Mouse (Mus musculus) midbrain, embryonic 10.5 days (tissue): Measurements from ENCODE around the gene Prr14l. TPM values are rescaled to one million over a fixed set of nuclear protein-coding genes. Genes with fewer than 3 reads are reported as not detected.
A peak's percentile ranks its signal among the peaks of the same experiment; 100 is the strongest.
"Not testable (repeated sequence)": the region's sequence is repeated elsewhere in the genome, so short reads cannot be mapped to it uniquely, and the experiment has no call there.

ENCODE experiments used
- DNase-seq: peaks from one replicate; pipeline ENCODE4 v3.0.0-alpha.2; 2017; ENCODE audit warnings: low spot score
- H3K27ac ChIP-seq: fragments of 300-500 bp; sonication (generic); replicated peaks from 2 replicates; pipeline ENCODE4 v1.5.1; 2016; ENCODE audit warnings: mild to moderate bottlenecking
- H3K27me3 ChIP-seq: fragments of 300-500 bp; sonication (generic); 2 replicates; pipeline ENCODE4 v1.6.1; 2016; ENCODE audit warnings: low read depth, mild to moderate bottlenecking; ENCODE audit not compliant: poor library complexity, severe bottlenecking
- H3K36me3 ChIP-seq: fragments of 300-500 bp; sonication (generic); 2 replicates; pipeline ENCODE4 v1.6.1; 2016; ENCODE audit warnings: mild to moderate bottlenecking, moderate library complexity
- H3K4me1 ChIP-seq: fragments of 300-500 bp; sonication (generic); 2 replicates; pipeline ENCODE4 v1.6.1; 2016
- H3K4me3 ChIP-seq: fragments of 300-500 bp; sonication (generic); 2 replicates; pipeline ENCODE4 v1.5.1; 2016; ENCODE audit warnings: mild to moderate bottlenecking, moderate library complexity
- H3K9me3 ChIP-seq: fragments of 300-500 bp; sonication (generic); replicated peaks from 2 replicates; pipeline ENCODE4 v1.6.1; 2016; ENCODE audit warnings: mild to moderate bottlenecking
- WGBS: fragments of 180-500 bp; shearing (Covaris S2); methylation state at CpG from one replicate; pipeline ENCODE4 v1.1.7; 2016; 5-methylcytosine and 5-hydroxymethylcytosine counted together
- polyA plus RNA-seq: library from polyadenylated mRNA; unstranded; fragments of >200 nt; fragmentation: Nextera tagmentation; extraction: Ambion mirVana; gene quantifications from 2 replicates; pipeline ENCODE4 v1.2.1, GENCODE M21; 2016

The Prr14l gene
- polyA plus RNA-seq, 1 experiment from 2014 or later, result 14.6 TPM

GRCm38 (mm10) chr5:32772361-32772760, 81.7 kb downstream of the Prr14l start:
- H3K4me1 ChIP-seq, result no peaks in the 10 kb centered on the region
- no peaks in the 10 kb centered on the region for H3K27me3 ChIP-seq
- H3K36me3 ChIP-seq, result peaks cover 33% of the 10 kb centered on the region
- H3K9me3 ChIP-seq, result no peaks in the 10 kb centered on the region
- whole genome bisulfite sequencing, result 88% methylated on average over 2 of the region's 2 CpGs
- no peak overlapping the region for H3K4me3 ChIP-seq
- no peak for DNase-seq
- no peak overlapping the region for H3K27ac ChIP-seq

- 91% methylated on average over 4 of the region's 4 CpGs for WGBS
- H3K9me3 ChIP-seq, result no peaks in the 10 kb centered on the region
- no peak for DNase-seq
- H3K4me1 ChIP-seq, result no peaks in the 10 kb centered on the region
- H3K27ac ChIP-seq, result no peak overlapping the region
- peaks cover 36% of the 10 kb centered on the region for H3K36me3 ChIP-seq
- no peak overlapping the region for H3K4me3 ChIP-seq
- no peaks in the 10 kb centered on the region for H3K27me3 ChIP-seq
Measured at GRCm38 (mm10) chr5:32767636-32768373, 86.3 kb downstream of the Prr14l start.

GRCm38 (mm10) chr5:32767004-32767403, 87.1 kb downstream of the Prr14l start:
- 96% methylated on average over 3 of the region's 3 CpGs for WGBS
- Histone ChIP-seq H3K4me1 (no peaks in the 10 kb centered on the region), H3K9me3 (no peaks in the 10 kb centered on the region), H3K27me3 (no peaks in the 10 kb centered on the region), H3K36me3 (peaks cover 39% of the 10 kb centered on the region), H3K4me3 (no peak overlapping the region), H3K27ac (no peak overlapping the region)
- no peak for DNase-seq

GRCm38 (mm10) chr5:32761566-32762140, 92.4 kb downstream of the Prr14l start:
- Histone ChIP-seq H3K27me3 (no peaks in the 10 kb centered on the region), H3K36me3 (peaks cover 46% of the 10 kb centered on the region), H3K4me1 (no peaks in the 10 kb centered on the region), H3K4me3 (no peak overlapping the region), H3K27ac (no peak overlapping the region), H3K9me3 (no peaks in the 10 kb centered on the region)
- DNase-seq, result no peak
- 92% methylated on average over 5 of the region's 5 CpGs for WGBS

GRCm38 (mm10) chr5:32760787-32761186, 93.3 kb downstream of the Prr14l start:
- Histone ChIP-seq H3K27me3 (no peaks in the 10 kb centered on the region), H3K27ac (no peak overlapping the region), H3K4me1 (no peaks in the 10 kb centered on the region), H3K36me3 (peaks cover 46% of the 10 kb centered on the region), H3K4me3 (no peak overlapping the region), H3K9me3 (no peaks in the 10 kb centered on the region)
- 92% methylated on average over 3 of the region's 3 CpGs for WGBS
- DNase-seq, result no peak

- WGBS, result 95% methylated on average over 18 of the region's 18 CpGs
- H3K27me3 ChIP-seq, H3K9me3 ChIP-seq, H3K4me3 ChIP-seq, H3K27ac ChIP-seq, H3K4me1 ChIP-seq, DNase-seq: not testable (repeated sequence)
- peaks cover 46% of the 10 kb centered on the region for H3K36me3 ChIP-seq
Measured at GRCm38 (mm10) chr5:32760352-32760751, 93.7 kb downstream of the Prr14l start.

- DNase-seq, result no peak
- Histone ChIP-seq H3K9me3 (no peaks in the 10 kb centered on the region), H3K4me1 (no peaks in the 10 kb centered on the region), H3K36me3 (peaks cover 45% of the 10 kb centered on the region), H3K27ac (no peak overlapping the region), H3K4me3 (no peak overlapping the region), H3K27me3 (no peaks in the 10 kb centered on the region)
- 81% methylated on average over 2 of the region's 2 CpGs for WGBS
Measured at GRCm38 (mm10) chr5:32759662-32760061, 94.4 kb downstream of the Prr14l start.

GRCm38 (mm10) chr5:32756141-32756540, 97.9 kb downstream of the Prr14l start:
- DNase-seq, result no peak
- 94% methylated on average over 8 of the region's 8 CpGs for WGBS
- Histone ChIP-seq H3K4me3 (no peak overlapping the region), H3K27ac (no peak overlapping the region), H3K36me3 (peaks cover 11% of the 10 kb centered on the region), H3K4me1 (peaks cover 6% of the 10 kb centered on the region; the same call in 1 of the 2 replicates), H3K27me3 (no peaks in the 10 kb centered on the region), H3K9me3 (no peaks in the 10 kb centered on the region)

GRCm38 (mm10) chr5:32751736-32752135, 102.3 kb downstream of the Prr14l start:
- H3K27ac ChIP-seq, result no peak overlapping the region
- no peak for DNase-seq
- no peaks in the 10 kb centered on the region for H3K9me3 ChIP-seq
- peaks cover 10% of the 10 kb centered on the region for H3K4me1 ChIP-seq
- no peak overlapping the region for H3K4me3 ChIP-seq
- 69% methylated on average over 2 of the region's 2 CpGs for WGBS
- H3K27me3 ChIP-seq, result no peaks in the 10 kb centered on the region
- H3K36me3 ChIP-seq, result no peaks in the 10 kb centered on the region

GRCm38 (mm10) chr5:32748936-32749335, 105.1 kb downstream of the Prr14l start:
- Histone ChIP-seq H3K9me3 (no peaks in the 10 kb centered on the region), H3K27me3 (no peaks in the 10 kb centered on the region), H3K27ac (no peak overlapping the region), H3K4me1 (peaks cover 26% of the 10 kb centered on the region), H3K4me3 (no peak overlapping the region), H3K36me3 (no peaks in the 10 kb centered on the region)
- 93% methylated on average over 6 of the region's 6 CpGs for WGBS
- DNase-seq, result no peak

- WGBS, result 65% methylated on average over 6 of the region's 6 CpGs
- peaks cover 32% of the 10 kb centered on the region for H3K4me1 ChIP-seq
Measured at GRCm38 (mm10) chr5:32747650-32748375, 106.2 kb downstream of the Prr14l start.

GRCm38 (mm10) chr5:32745705-32746655, 108.1 kb downstream of the Prr14l start:
- Histone ChIP-seq H3K27me3 (no peaks in the 10 kb centered on the region), H3K36me3 (no peaks in the 10 kb centered on the region), H3K9me3 (no peaks in the 10 kb centered on the region), H3K27ac (peak overlapping the region; percentile 81), H3K4me1 (peaks cover 39% of the 10 kb centered on the region), H3K4me3 (peak overlapping the region; percentile 47)
- DNase-seq, result peak; percentile 60
- WGBS, result 9% methylated on average over 10 of the region's 10 CpGs

More at GRCm38 (mm10) chr5:32747650-32748375, 106.2 kb downstream of the Prr14l start:
- H3K4me3 ChIP-seq, result no peak overlapping the region
- no peaks in the 10 kb centered on the region for H3K27me3 ChIP-seq
- H3K9me3 ChIP-seq, result no peaks in the 10 kb centered on the region
- peak; percentile 42 for DNase-seq
- H3K36me3 ChIP-seq, result no peaks in the 10 kb centered on the region
- H3K27ac ChIP-seq, result no peak overlapping the region
